ENCODE assay signal across 8 mouse cellular contexts in the genomic region with DNA sequence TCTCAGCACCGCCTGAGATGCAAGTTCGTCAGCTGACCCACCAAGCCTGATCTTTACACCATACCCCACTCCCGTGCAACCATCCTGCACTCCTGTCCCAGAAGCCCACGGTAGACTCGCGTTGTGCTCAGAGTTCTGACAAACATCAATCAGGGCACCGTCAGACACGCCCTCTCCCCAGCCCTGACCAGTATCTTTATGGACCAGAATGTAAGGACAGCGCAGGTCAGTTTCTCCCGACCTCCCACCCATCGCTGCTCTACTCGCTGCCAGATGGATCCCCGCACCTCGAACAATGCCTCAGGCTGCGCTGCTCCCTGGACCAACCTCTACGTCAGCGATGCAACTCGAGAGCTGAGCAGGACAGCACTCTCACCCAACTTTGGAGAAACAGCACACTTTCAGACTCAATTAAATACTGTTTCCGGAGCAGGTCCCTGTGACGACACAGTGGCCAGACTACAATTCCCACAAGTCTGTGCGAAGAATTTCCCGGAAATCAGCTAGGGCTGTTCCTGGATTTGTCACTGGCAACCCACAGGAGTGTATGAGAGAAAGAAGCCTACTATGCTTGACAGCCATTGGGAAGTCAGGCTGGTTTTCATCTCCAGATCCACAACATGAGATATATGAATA. TPM values are rescaled to one million over a fixed set of nuclear protein-coding genes. Genes with fewer than 3 reads are reported as not detected.
A peak's percentile ranks its signal among the peaks of the same experiment; 100 is the strongest.
DNase-seq lines count a peak whose midpoint lies in the region; ATAC-seq lines count a peak whose summit lies in the region.

Gene Zfp58, minus strand, starts transcription at position 472 of the 636 bp plus-strand sequence.

- 0% methylated on average over 22 of the region's 22 CpGs for WGBS in hindbrain, embryonic 14.5 days

- DNase-seq in R1 (ENCODE audit: low read depth, low spot score), result peak; percentile 96
- peak; percentile 80 to 86 for DNase-seq in cerebellum, postnatal 25 days
- peak; percentile 65 to 77 for DNase-seq in frontal cortex, postnatal 25 days (ENCODE audit: low spot score in 2 of 2)
- DNase-seq in hindbrain, embryonic 14.5 days (ENCODE audit: low spot score), result peak; percentile 93
- peak; percentile 86 to 88 for DNase-seq in layer of hippocampus, postnatal 36 days
- peak; percentile 95 for DNase-seq in lung, postnatal 36 days
- peak; percentile 94 for DNase-seq in retina, postnatal 1 day
- peak; percentile 67 to 83 for DNase-seq in urinary bladder, adult 18-20 months (ENCODE audit: low spot score in 2 of 2)

- H3K4me3 ChIP-seq in hindbrain, embryonic 14.5 days (replicated peaks; ENCODE audit: low read length), result peak within 1 kb of the TSS; percentile 54

- no peaks in the 10 kb centered on the region for H3K27me3 ChIP-seq in hindbrain, embryonic 14.5 days (ENCODE audit: control insufficient read depth, insufficient read depth, low read length)

- H3K36me3 ChIP-seq in hindbrain, embryonic 14.5 days (replicated peaks; ENCODE audit: control insufficient read depth, insufficient read depth), result peaks cover 2% of the 10 kb centered on the region; the same call in 1 of the 2 replicates

- H3K4me2 ChIP-seq in hindbrain, embryonic 14.5 days (replicated peaks), result peak within 1 kb of the TSS; percentile 70

- H3K4me1 ChIP-seq in hindbrain, embryonic 14.5 days (replicated peaks; ENCODE audit: control insufficient read depth, insufficient read depth, low read length), result peaks cover 8% of the 10 kb centered on the region; the same call in 1 of the 2 replicates

- peak; percentile 98 for ATAC-seq in hindbrain, embryonic 14.5 days (ENCODE audit: low FRiP score)

- H3K9me3 ChIP-seq in hindbrain, embryonic 14.5 days (ENCODE audit: control insufficient read depth, low read length), result no peaks in the 10 kb centered on the region

- peak within 1 kb of the TSS; percentile 61 for H3K9ac ChIP-seq in hindbrain, embryonic 14.5 days

- no peak within 1 kb of the TSS for H3K27ac ChIP-seq in hindbrain, embryonic 14.5 days

RNA-seq across cellular contexts. Expression of gene Zfp58, which starts in this region (rescaled TPM):
- 9.5 and 11.8 TPM in 2 replicates for polyA plus RNA-seq in hindbrain, embryonic 14.5 days (2014; fragmentation: Nextera tagmentation; extraction: Ambion mirVana)
- 1 to 10 TPM; 8.3 to 8.4 TPM for total RNA-seq in layer of hippocampus, postnatal 36 days (2021)
